7 mouse cellular contexts compared by ENCODE assay signal in the genomic region with DNA sequence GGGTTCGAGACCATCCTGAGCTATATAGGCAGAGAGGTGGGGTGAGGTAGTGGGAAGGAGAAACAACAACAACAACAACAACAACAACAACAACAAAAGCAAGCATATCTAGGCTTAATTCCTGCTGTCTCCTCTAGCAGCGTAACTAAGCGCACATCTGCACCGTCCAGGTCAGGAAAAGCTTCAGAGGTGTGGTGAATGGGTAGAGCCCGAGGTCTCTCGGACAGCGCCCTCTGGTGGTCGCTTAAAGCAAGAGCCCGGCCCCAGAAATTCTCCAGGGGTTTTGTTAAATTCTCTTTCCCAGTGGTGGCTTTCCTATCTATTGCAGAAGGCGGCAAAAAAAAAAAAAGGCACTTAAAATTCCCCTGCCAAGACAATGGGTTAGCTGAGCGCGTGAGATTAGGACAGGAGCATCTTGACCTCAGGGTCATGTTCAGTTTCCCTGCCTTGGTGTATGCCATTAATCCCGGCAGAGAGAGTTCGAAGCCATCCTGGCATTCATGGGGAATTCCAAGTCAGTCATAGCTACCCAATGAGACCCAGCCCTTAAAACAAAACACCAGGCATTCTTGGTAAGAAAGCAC. TPM values are rescaled to one million over a fixed set of nuclear protein-coding genes. Genes with fewer than 3 reads are reported as not detected.
DNase-seq lines count a peak whose midpoint lies in the region; ATAC-seq and TF ChIP-seq lines count a peak whose summit lies in the region.

No protein-coding gene starts in this region.

- TF ChIP-seq POLR2A in bone marrow macrophage, adult 2 months (IDR thresholded peaks at IDR 0.05; ENCODE audit: borderline replicate concordance, low read depth, low read length): no peak

- H3K4me2 ChIP-seq in forebrain, embryonic 12.5 days: no peak overlapping the region
- H3K4me2 ChIP-seq in liver, postnatal 0 days (ENCODE audit: low read depth, low read length): no peak overlapping the region

- WGBS in forebrain, embryonic 12.5 days: 23% methylated on average over 14 of the region's 14 CpGs
- WGBS in liver, postnatal 0 days (ENCODE audit: insufficient replicate concordance): 18% methylated on average over 14 of the region's 14 CpGs

- peak; percentile 73 for DNase-seq in urinary bladder, postnatal 25 days (ENCODE audit: low spot score)
- DNase-seq in urinary bladder, postnatal 10 days (ENCODE audit: low spot score): no peak
- peak; percentile 74 for DNase-seq in kidney, adult 9 months
- peak; percentile 79 for DNase-seq in liver, postnatal 0 days
- DNase-seq in retina, postnatal 7 days (ENCODE audit: low read depth, low spot score): peak; percentile 42

- peak; percentile 58; the same call in 1 of the 2 replicates for ATAC-seq in forebrain, embryonic 12.5 days (ENCODE audit: low FRiP score)
- ATAC-seq in liver, postnatal 0 days: peak; percentile 58; the same call in 1 of the 2 replicates

- TF ChIP-seq CTCF in bone marrow macrophage, adult 2 months (IDR thresholded peaks at IDR 0.05; ENCODE audit: low read depth, low read length): peak; percentile 94
- peak; percentile 73 for TF ChIP-seq CTCF in liver, postnatal 0 days (IDR thresholded peaks at IDR 0.05; ENCODE audit: low read depth)

- no peak overlapping the region for H3K4me3 ChIP-seq in bone marrow macrophage, adult 2 months (ENCODE audit: insufficient read depth, low read length)
- H3K4me3 ChIP-seq in forebrain, embryonic 12.5 days (replicated peaks): no peak overlapping the region
- no peak overlapping the region for H3K4me3 ChIP-seq in liver, postnatal 0 days (ENCODE audit: low read depth, low read length)

- H3K27ac ChIP-seq in bone marrow macrophage, adult 2 months (ENCODE audit: insufficient read depth, low read depth, low read length): no peak overlapping the region
- H3K27ac ChIP-seq in forebrain, embryonic 12.5 days: no peak overlapping the region
- no peak overlapping the region for H3K27ac ChIP-seq in liver, postnatal 0 days (ENCODE audit: low read depth)

- no peak for TF ChIP-seq EP300 in liver, postnatal 0 days (IDR thresholded peaks at IDR 0.05; ENCODE audit: low read depth)

- H3K4me1 ChIP-seq in bone marrow macrophage, adult 2 months (ENCODE audit: control insufficient read depth, insufficient read depth, low read length): no peaks in the 10 kb centered on the region
- H3K4me1 ChIP-seq in forebrain, embryonic 12.5 days: no peaks in the 10 kb centered on the region
- H3K4me1 ChIP-seq in liver, postnatal 0 days (ENCODE audit: insufficient read depth): 0 out of 2 replicates have a peak, but pooled peaks cover 2% of the 10 kb centered on the region

- peaks cover 36% of the 10 kb centered on the region for H3K36me3 ChIP-seq in forebrain, embryonic 12.5 days (replicated peaks)
- peaks cover 20% of the 10 kb centered on the region for H3K36me3 ChIP-seq in liver, postnatal 0 days (replicated peaks; ENCODE audit: insufficient read depth, low read length)

- H3K27me3 ChIP-seq in forebrain, embryonic 12.5 days: no peaks in the 10 kb centered on the region
- H3K27me3 ChIP-seq in liver, postnatal 0 days (ENCODE audit: insufficient read depth, low read length): no peaks in the 10 kb centered on the region

- no peak overlapping the region for H3K9ac ChIP-seq in forebrain, embryonic 12.5 days
- no peak overlapping the region for H3K9ac ChIP-seq in liver, postnatal 0 days (replicated peaks)

- no peaks in the 10 kb centered on the region for H3K9me3 ChIP-seq in forebrain, embryonic 12.5 days
- no peaks in the 10 kb centered on the region for H3K9me3 ChIP-seq in liver, postnatal 0 days (ENCODE audit: low read length)

RNA-seq across cellular contexts. Expression of gene Upk1a, which starts 1.0 kb away (rescaled TPM):
- polyA plus RNA-seq in bone marrow macrophage, adult 2 months (2012; ENCODE audit: insufficient read depth, insufficient read length, missing spikeins): not detected in 2 replicates
- 0.23 and 0.61 TPM in 2 replicates for polyA plus RNA-seq in forebrain, embryonic 12.5 days (2016; fragmentation: Nextera tagmentation; extraction: Ambion mirVana)
- polyA plus RNA-seq in liver, postnatal 0 days (2015; fragmentation: Nextera tagmentation; extraction: Ambion mirVana): 0.07 and 0.14 TPM in 2 replicates

RNA-seq across cellular contexts. Expression of gene Cox6b1, which starts 12.3 kb away (rescaled TPM):
- 553 and 612 TPM in 2 replicates for polyA plus RNA-seq in bone marrow macrophage, adult 2 months (2012; ENCODE audit: insufficient read depth, insufficient read length, missing spikeins)
- polyA plus RNA-seq in forebrain, embryonic 12.5 days (2016; fragmentation: Nextera tagmentation; extraction: Ambion mirVana): 814 and 871 TPM in 2 replicates
- polyA plus RNA-seq in liver, postnatal 0 days (2015; fragmentation: Nextera tagmentation; extraction: Ambion mirVana): 995 and 998 TPM in 2 replicates

RNA-seq across cellular contexts. Expression of gene Zbtb32, which starts 14.9 kb away (rescaled TPM):
- polyA plus RNA-seq in bone marrow macrophage, adult 2 months (2012; ENCODE audit: insufficient read depth, insufficient read length, missing spikeins): 0.45 TPM in 1 of 2 replicates, not detected in the other
- 0.32 and 0.46 TPM in 2 replicates for polyA plus RNA-seq in forebrain, embryonic 12.5 days (2016; fragmentation: Nextera tagmentation; extraction: Ambion mirVana)
- 0.53 and 1.2 TPM in 2 replicates for polyA plus RNA-seq in liver, postnatal 0 days (2015; fragmentation: Nextera tagmentation; extraction: Ambion mirVana)

RNA-seq across cellular contexts. Expression of gene Etv2, which starts 22.0 kb away (rescaled TPM):
- polyA plus RNA-seq in bone marrow macrophage, adult 2 months (2012; ENCODE audit: insufficient read depth, insufficient read length, missing spikeins): not detected in 2 replicates
- polyA plus RNA-seq in forebrain, embryonic 12.5 days (2016; fragmentation: Nextera tagmentation; extraction: Ambion mirVana): not detected in 2 replicates
- not detected in 2 replicates for polyA plus RNA-seq in liver, postnatal 0 days (2015; fragmentation: Nextera tagmentation; extraction: Ambion mirVana)

RNA-seq across cellular contexts. Expression of gene Kmt2b, which starts 25.1 kb away (rescaled TPM):
- polyA plus RNA-seq in bone marrow macrophage, adult 2 months (2012; ENCODE audit: insufficient read depth, insufficient read length, missing spikeins): 36.2 and 38.4 TPM in 2 replicates
- 13.0 TPM in 2 replicates for polyA plus RNA-seq in forebrain, embryonic 12.5 days (2016; fragmentation: Nextera tagmentation; extraction: Ambion mirVana)
- polyA plus RNA-seq in liver, postnatal 0 days (2015; fragmentation: Nextera tagmentation; extraction: Ambion mirVana): 1.9 and 3.1 TPM in 2 replicates
